In the genomic region with DNA sequence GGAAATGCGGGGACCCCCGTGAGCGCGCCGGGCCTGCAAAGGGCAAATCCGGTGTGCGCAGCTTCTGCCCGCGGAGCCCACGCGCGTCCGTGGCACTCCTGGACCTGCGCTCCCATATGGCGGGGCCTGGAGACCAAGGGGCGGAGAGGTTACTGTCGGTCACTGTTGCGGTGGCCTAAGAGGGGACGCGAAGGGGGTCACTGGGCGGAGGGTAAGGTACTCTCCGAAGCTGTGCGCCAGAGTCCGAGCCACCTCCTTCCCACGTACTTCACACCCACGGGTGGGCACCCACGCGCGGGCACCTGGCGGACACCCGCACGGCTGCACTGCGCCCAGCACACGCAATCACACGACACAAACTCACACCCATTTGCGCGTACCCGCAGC, we compare ENCODE assay signal across 7 mouse cellular contexts. TPM values are rescaled to one million over a fixed set of nuclear protein-coding genes. Genes with fewer than 3 reads are reported as not detected.
A peak's percentile ranks its signal among the peaks of the same experiment; 100 is the strongest.
DNase-seq lines count a peak whose midpoint lies in the region; ATAC-seq and TF ChIP-seq lines count a peak whose summit lies in the region.

No protein-coding gene starts in this region.

- ATAC-seq in lung, embryonic 14.5 days (ENCODE audit: insufficient read depth) = peak; percentile 48
- ATAC-seq in heart, embryonic 14.5 days (ENCODE audit: insufficient number of reproducible peaks, insufficient read depth, low FRiP score, low read depth) = peak; percentile 36; the same call in 1 of the 2 replicates
- ATAC-seq in limb, embryonic 14.5 days (ENCODE audit: low FRiP score, low read depth) = peak; percentile 16; the same call in 1 of the 2 replicates
- peak; percentile 54 for ATAC-seq in neural tube, embryonic 15.5 days (ENCODE audit: low FRiP score)

- H3K9me3 ChIP-seq in lung, embryonic 14.5 days (ENCODE audit: low read depth, low read length) = no peaks in the 10 kb centered on the region
- no peaks in the 10 kb centered on the region for H3K9me3 ChIP-seq in heart, embryonic 14.5 days (ENCODE audit: control insufficient read depth, low read length)
- no peaks in the 10 kb centered on the region for H3K9me3 ChIP-seq in limb, embryonic 14.5 days (ENCODE audit: control insufficient read depth, low read length)
- no peaks in the 10 kb centered on the region for H3K9me3 ChIP-seq in neural tube, embryonic 15.5 days (replicated peaks)

- peak overlapping the region; percentile 54; the same call in 1 of the 2 replicates for H3K27ac ChIP-seq in lung, embryonic 14.5 days (ENCODE audit: low read depth)
- peak overlapping the region; percentile 61 to 85 for H3K27ac ChIP-seq in heart, embryonic 14.5 days (replicated peaks in 1 of 2; ENCODE audit: control insufficient read depth in 1 of 2, insufficient read depth in 1 of 2, low read depth in 2 of 2, low read length in 2 of 2)
- no peak overlapping the region for H3K27ac ChIP-seq in limb, embryonic 14.5 days (replicated peaks; ENCODE audit: low read depth, low read length)
- peak overlapping the region; percentile 84 for H3K27ac ChIP-seq in neural tube, embryonic 15.5 days (replicated peaks)

- no peak for TF ChIP-seq POLR2A in limb, embryonic 14.5 days (IDR thresholded peaks at IDR 0.05; ENCODE audit: borderline replicate concordance, extremely low read depth, insufficient read depth, insufficient read length)

- under 1% methylated on average over 38 of the region's 38 CpGs for WGBS in lung, embryonic 14.5 days
- under 1% methylated on average over 38 of the region's 38 CpGs for whole genome bisulfite sequencing in heart, embryonic 14.5 days
- 2% methylated on average over 32 of the region's 38 CpGs for WGBS in limb, embryonic 14.5 days
- 0% methylated on average over 38 of the region's 38 CpGs for WGBS in neural tube, embryonic 15.5 days

- peak overlapping the region; percentile 65 for H3K9ac ChIP-seq in lung, embryonic 14.5 days
- H3K9ac ChIP-seq in heart, embryonic 14.5 days (ENCODE audit: low read length) = peak overlapping the region; percentile 83
- peak overlapping the region; percentile 66 for H3K9ac ChIP-seq in limb, embryonic 14.5 days (ENCODE audit: low read depth, low read length, severe bottlenecking)
- peak overlapping the region; percentile 73 for H3K9ac ChIP-seq in neural tube, embryonic 15.5 days (replicated peaks)

- peaks cover 5% of the 10 kb centered on the region; the same call in 1 of the 2 replicates for H3K36me3 ChIP-seq in lung, embryonic 14.5 days (ENCODE audit: insufficient read depth)
- peaks cover 16% of the 10 kb centered on the region for H3K36me3 ChIP-seq in heart, embryonic 14.5 days (ENCODE audit: control insufficient read depth, insufficient read depth, low read length)
- no peaks in the 10 kb centered on the region for H3K36me3 ChIP-seq in limb, embryonic 14.5 days (ENCODE audit: control insufficient read depth, insufficient read depth, low read length)
- H3K36me3 ChIP-seq in neural tube, embryonic 15.5 days = no peaks in the 10 kb centered on the region

- peaks cover 6% of the 10 kb centered on the region; the same call in 1 of the 2 replicates for H3K4me1 ChIP-seq in lung, embryonic 14.5 days (ENCODE audit: insufficient read depth)
- peaks cover 10 to 15% of the 10 kb centered on the region in 2 experiments for H3K4me1 ChIP-seq in heart, embryonic 14.5 days (ENCODE audit: control insufficient read depth in 2 of 2, insufficient read depth in 2 of 2, low read length in 2 of 2)
- H3K4me1 ChIP-seq in limb, embryonic 14.5 days (ENCODE audit: control insufficient read depth, insufficient read depth, low read length) = peaks cover 15% of the 10 kb centered on the region
- H3K4me1 ChIP-seq in neural tube, embryonic 15.5 days = peaks cover 30% of the 10 kb centered on the region

- DNase-seq in lung, embryonic 14.5 days = peak; percentile 34
- no peak for DNase-seq in lung, postnatal 4 days
- peak; percentile 35 for DNase-seq in embryo, embryonic 11 days
- DNase-seq in limb, embryonic 14.5 days (ENCODE audit: low spot score) = no peak
- DNase-seq in T-cell, adult 2 months (ENCODE audit: low spot score) = no peak

- peaks cover 18% of the 10 kb centered on the region for H3K27me3 ChIP-seq in lung, embryonic 14.5 days (ENCODE audit: insufficient read depth, low read length)
- peaks cover 18% of the 10 kb centered on the region for H3K27me3 ChIP-seq in heart, embryonic 14.5 days (ENCODE audit: control insufficient read depth, insufficient read depth, low read length)
- peaks cover 23% of the 10 kb centered on the region for H3K27me3 ChIP-seq in limb, embryonic 14.5 days (ENCODE audit: control insufficient read depth, insufficient read depth, low read length)
- H3K27me3 ChIP-seq in neural tube, embryonic 15.5 days (replicated peaks) = peaks cover 25% of the 10 kb centered on the region

- no peak for TF ChIP-seq CTCF in lung, embryonic 14.5 days (IDR thresholded peaks at IDR 0.05; ENCODE audit: low read depth)

- peak overlapping the region; percentile 67 for H3K4me3 ChIP-seq in lung, embryonic 14.5 days (ENCODE audit: low read depth, low read length)
- peak overlapping the region; percentile 72 to 80 for H3K4me3 ChIP-seq in heart, embryonic 14.5 days (ENCODE audit: control insufficient read depth in 1 of 2, insufficient read depth in 1 of 2, low read depth in 1 of 2, low read length in 2 of 2)
- H3K4me3 ChIP-seq in limb, embryonic 14.5 days (replicated peaks; ENCODE audit: low read length) = peak overlapping the region; percentile 64
- H3K4me3 ChIP-seq in neural tube, embryonic 15.5 days (replicated peaks) = peak overlapping the region; percentile 75

- H3K4me2 ChIP-seq in lung, embryonic 14.5 days = peak overlapping the region; percentile 100
- peak overlapping the region; percentile 99 for H3K4me2 ChIP-seq in heart, embryonic 14.5 days (ENCODE audit: low read length)
- H3K4me2 ChIP-seq in limb, embryonic 14.5 days (replicated peaks; ENCODE audit: low read depth, low read length, severe bottlenecking) = peak overlapping the region; percentile 100
- H3K4me2 ChIP-seq in neural tube, embryonic 15.5 days = peak overlapping the region; percentile 100

RNA-seq across cellular contexts. Expression of a gene that starts 0.5 kb away (rescaled TPM):
- polyA plus RNA-seq in lung, embryonic 14.5 days (2014; fragmentation: Nextera tagmentation; extraction: Ambion mirVana) = 8.1 and 10.9 TPM in 2 replicates
- polyA plus RNA-seq in heart, embryonic 14.5 days (2014; fragmentation: Nextera tagmentation; extraction: Ambion mirVana) = 13.1 and 14.9 TPM in 2 replicates
- 7.0 TPM in 2 replicates for polyA plus RNA-seq in limb, embryonic 14.5 days (2012; rRNA removed)
- polyA plus RNA-seq in limb, embryonic 14.5 days (2014; fragmentation: Nextera tagmentation; extraction: Ambion mirVana) = 4.4 and 5.3 TPM in 2 replicates
- 16.9 and 18.5 TPM in 2 replicates for polyA plus RNA-seq in neural tube, embryonic 15.5 days (2015; fragmentation: Nextera tagmentation; extraction: Ambion mirVana)

RNA-seq across cellular contexts. Expression of a gene that starts 23.4 kb away (rescaled TPM):
- 0.74 and 0.78 TPM in 2 replicates for polyA plus RNA-seq in lung, embryonic 14.5 days (2014; fragmentation: Nextera tagmentation; extraction: Ambion mirVana)
- 0.59 and 1.1 TPM in 2 replicates for polyA plus RNA-seq in heart, embryonic 14.5 days (2014; fragmentation: Nextera tagmentation; extraction: Ambion mirVana)
- polyA plus RNA-seq in limb, embryonic 14.5 days (2012; rRNA removed) = 1.3 and 1.5 TPM in 2 replicates
- 1.4 and 2.1 TPM in 2 replicates for polyA plus RNA-seq in limb, embryonic 14.5 days (2014; fragmentation: Nextera tagmentation; extraction: Ambion mirVana)
- polyA plus RNA-seq in neural tube, embryonic 15.5 days (2015; fragmentation: Nextera tagmentation; extraction: Ambion mirVana) = 60.1 and 68.2 TPM in 2 replicates

RNA-seq across cellular contexts. Expression of a gene that starts 34.2 kb away (rescaled TPM):
- polyA plus RNA-seq in lung, embryonic 14.5 days (2014; fragmentation: Nextera tagmentation; extraction: Ambion mirVana) = 0.43 and 0.57 TPM in 2 replicates
- 0.24 and 0.30 TPM in 2 replicates for polyA plus RNA-seq in heart, embryonic 14.5 days (2014; fragmentation: Nextera tagmentation; extraction: Ambion mirVana)
- polyA plus RNA-seq in limb, embryonic 14.5 days (2012; rRNA removed) = 0.78 and 1.0 TPM in 2 replicates
- polyA plus RNA-seq in limb, embryonic 14.5 days (2014; fragmentation: Nextera tagmentation; extraction: Ambion mirVana) = 0.33 and 1.1 TPM in 2 replicates
- 7.5 and 7.7 TPM in 2 replicates for polyA plus RNA-seq in neural tube, embryonic 15.5 days (2015; fragmentation: Nextera tagmentation; extraction: Ambion mirVana)

Comparison
In these comparisons a context has a peak if more than half of its experiments do, and no peak if none do; other contexts are left out.
1. DNase-seq: peak in lung, embryonic 14.5 days (single experiment) and embryo, embryonic 11 days (single experiment); none in lung, postnatal 4 days (0 of 2), limb, embryonic 14.5 days (single experiment) and T-cell, adult 2 months (single experiment).
2. RNA of a gene that starts 23.4 kb away (polyA plus RNA-seq): 60.1 to 68.2 TPM in neural tube, embryonic 15.5 days; 1.3 to 2.1 TPM in limb, embryonic 14.5 days, 0.74 to 0.78 TPM in lung, embryonic 14.5 days and 0.59 to 1.1 TPM in heart, embryonic 14.5 days; every median in the first group is over 10 times any median in the second.
3. Peak in every context shown above with its lines, with median percentiles within 50 percentile points of each other: ATAC-seq, H3K4me2 ChIP-seq, H3K4me3 ChIP-seq and H3K9ac ChIP-seq.